Mouse (Mus musculus) olfactory bulb, adult 2 months (tissue): ENCODE measurements around the gene Ascc1.

Source experiments
- CTCF ChIP-seq: fragments of 200-500 bp; IDR thresholded peaks from 2 replicates; pipeline ENCODE4 v1.5.1; 2012; ENCODE audit warnings: low read depth, mild to moderate bottlenecking, low read length, moderate library complexity; ENCODE audit not compliant: insufficient read depth
- POLR2A ChIP-seq: fragments of 200-500 bp; IDR thresholded peaks from 2 replicates; pipeline ENCODE4 v1.6.1; 2012; ENCODE audit warnings: mild to moderate bottlenecking, low read depth, low read length, moderate library complexity; ENCODE audit not compliant: insufficient read depth

DNA sequence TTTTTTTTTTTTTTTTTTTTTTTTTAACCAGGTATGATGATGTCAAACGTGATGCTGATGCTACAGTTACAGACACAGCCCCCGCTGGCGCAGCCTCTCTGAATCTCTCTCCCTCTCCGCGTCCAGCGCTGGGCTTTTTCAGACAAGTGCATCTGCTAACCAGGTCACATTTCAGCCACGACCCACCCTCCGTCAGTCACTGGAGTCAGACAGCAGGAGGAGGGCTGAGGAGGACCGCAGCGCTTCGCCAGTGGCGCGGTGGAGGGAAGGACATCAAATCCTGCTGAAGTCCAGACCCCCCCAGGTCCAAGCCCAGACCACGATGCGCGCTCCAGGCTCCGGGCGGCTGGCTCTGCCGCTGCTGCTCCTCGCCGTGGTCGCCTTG, 103.5 kb downstream of the Ascc1 start, which contains the start of gene Spock2:
- TF ChIP-seq POLR2A: peak; percentile 49; the same call in 1 of the 2 replicates
- TF ChIP-seq CTCF: no peak
